Mouse (Mus musculus) lung, postnatal 36 days (tissue): ENCODE data around the gene 4632433K11Rik.

Experiments
- DNase-seq: peaks from one replicate; pipeline ENCODE4 v3.0.0; 2022; ENCODE audit warnings: mixed read lengths

The 4632433K11Rik gene

DNA sequence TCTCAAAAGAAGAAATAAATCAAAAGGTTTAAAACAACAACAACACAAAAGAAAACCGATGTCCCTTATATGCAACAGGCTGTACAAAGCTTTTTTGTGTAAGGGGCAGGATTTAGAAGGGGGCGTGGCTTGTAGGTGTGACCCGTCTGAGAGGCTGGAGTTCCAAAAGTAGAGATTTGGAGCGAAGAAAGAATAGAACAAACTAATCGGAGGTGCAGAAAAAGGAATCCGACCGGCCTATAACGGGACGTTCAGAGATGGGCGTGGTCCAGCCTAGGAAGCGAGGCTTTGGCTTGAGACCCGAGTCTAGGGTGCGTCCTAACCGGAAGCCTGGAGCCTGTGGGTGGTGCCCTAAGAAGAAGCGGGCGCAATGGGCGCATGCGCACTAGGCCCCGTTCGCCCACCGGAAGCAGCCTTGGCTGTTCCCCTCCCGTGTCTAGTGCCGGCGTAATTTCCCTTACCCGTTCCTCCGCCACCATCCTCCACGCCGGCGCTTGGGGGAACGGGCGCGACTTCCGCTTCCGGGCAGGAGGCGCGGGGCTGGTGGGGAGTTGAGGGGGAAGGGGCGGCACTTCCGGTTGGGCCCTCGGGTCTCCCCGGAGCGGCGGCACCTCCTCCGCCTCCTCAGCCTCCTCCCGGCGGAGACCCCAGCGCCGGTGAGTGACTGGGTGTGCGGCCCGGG is 13.8 kb upstream of the 4632433K11Rik start, which contains the start of the genes Zfp865 and Ccdc106:
Gene Zfp865 (plus strand): TSS at position 377 of the 682 bp plus-strand sequence.
Gene Ccdc106 (plus strand): TSS at position 554 of the 682 bp plus-strand sequence.
- peak; percentile 99 for DNase-seq

DNA sequence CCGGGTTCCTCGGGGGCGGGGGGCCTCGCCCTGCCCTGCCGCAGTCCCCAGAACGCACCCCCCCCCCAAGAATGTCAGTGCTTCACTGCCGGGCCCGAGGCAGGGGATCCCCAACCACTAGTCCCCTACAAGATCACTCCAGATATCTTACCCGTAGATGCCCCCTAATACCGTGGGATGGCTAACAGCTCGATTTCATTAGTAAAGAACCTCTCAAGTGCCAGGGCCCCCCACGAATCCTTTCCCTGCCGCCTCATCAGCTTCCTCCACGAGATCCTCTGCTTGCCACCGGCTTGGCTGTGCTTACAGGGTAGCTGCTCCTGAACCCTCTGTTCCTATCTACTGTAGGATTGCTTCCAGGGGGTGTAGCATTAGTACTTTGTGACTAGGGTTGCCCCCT is 13.2 kb upstream of the 4632433K11Rik start:
- no peak for DNase-seq

DNA sequence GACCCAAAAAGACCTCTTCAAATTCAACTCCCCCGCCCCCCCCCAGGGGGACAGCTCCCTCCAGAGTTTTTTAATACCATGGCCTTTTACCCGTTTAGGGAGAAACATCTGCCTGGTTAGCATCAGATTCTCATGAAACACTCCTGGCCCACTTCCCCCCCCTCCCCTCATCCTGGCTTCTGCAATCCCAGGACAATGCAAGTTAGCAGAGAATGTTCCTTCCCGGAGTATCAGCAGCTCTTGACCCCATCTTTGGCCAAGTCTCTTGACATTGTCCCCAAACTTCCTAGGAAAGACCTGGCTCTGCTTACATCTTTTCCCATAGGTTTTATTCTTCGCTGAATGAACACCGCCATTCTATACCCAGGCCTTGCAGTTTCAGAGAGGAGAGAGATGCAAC is 12.7 kb upstream of the 4632433K11Rik start:
- no peak for DNase-seq

DNA sequence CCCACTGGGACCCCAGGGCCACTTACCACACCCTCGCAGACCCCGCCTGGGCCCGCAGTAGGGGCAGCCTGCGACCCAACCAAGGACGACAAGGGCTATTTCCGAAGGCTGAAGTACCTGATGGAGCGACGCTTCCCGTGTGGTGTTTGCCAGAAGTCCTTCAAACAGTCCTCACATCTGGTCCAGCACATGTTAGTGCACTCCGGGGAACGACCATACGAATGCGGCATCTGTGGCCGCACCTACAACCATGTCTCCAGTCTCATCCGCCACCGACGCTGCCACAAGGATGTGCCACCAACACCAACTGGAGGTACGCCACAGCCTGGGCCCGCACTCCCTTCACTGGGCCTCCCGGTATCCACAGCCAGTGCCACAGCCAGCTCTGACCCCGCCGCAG is 4.4 kb upstream of the 4632433K11Rik start:
- no peak for DNase-seq

DNA sequence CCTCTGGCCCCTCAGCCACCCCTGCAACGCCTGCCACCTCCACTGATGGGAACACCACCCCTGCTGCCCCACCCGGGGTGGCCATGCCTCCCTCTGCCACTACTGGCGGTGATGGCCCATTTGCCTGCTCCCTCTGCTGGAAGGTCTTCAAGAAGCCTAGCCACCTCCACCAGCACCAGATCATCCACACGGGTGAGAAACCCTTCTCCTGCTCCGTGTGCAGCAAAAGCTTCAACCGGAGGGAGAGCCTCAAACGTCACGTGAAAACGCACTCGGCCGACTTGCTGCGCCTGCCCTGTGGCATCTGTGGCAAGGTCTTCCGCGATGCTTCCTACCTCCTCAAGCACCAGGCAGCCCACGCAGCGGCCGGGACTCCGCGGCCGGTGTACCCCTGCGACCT is 4.0 kb upstream of the 4632433K11Rik start:
- no peak for DNase-seq

DNA sequence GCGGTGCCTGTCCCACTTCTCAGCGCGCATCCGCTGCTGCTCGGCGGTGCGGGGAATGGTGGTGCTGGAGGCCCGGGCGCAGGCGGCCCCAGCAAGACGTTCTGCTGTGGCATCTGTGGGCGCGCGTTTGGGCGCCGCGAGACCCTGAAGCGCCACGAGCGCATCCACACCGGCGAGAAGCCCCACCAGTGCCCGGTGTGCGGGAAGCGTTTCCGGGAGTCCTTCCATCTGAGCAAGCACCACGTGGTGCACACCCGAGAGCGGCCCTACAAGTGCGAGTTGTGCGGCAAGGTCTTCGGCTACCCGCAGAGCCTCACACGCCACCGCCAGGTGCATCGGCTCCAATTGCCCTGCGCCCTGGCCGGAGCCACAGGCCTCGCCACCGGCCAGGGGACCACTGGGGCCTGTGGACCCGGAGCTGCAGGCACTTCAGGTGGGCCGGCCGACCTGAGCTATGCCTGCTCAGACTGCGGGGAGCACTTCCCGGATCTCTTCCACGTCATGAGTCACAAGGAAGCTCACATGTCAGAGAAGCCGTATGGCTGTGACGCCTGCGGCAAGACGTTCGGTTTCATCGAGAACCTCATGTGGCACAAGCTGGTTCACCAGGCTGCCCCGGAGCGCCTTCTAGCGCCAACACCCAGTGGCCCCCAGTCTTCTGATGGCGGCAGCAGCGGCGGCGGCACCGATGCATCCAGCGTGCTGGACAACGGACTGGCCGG is 3.2 kb upstream of the 4632433K11Rik start:
- DNase-seq, result no peak

DNA sequence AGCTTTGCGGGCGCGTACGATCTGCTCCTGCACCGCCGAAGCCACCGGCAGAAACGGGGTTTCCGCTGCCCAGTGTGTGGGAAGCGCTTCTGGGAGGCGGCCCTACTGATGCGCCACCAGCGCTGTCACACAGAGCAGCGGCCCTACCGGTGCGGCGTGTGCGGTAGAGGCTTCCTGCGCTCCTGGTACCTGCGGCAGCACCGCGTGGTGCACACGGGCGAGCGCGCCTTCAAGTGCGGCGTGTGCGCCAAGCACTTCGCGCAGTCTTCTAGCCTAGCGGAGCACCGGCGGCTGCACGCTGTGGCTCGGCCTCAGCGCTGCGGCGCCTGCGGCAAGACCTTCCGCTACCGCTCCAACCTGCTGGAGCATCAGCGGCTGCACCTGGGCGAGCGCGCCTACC is 2.4 kb upstream of the 4632433K11Rik start:
- no peak for DNase-seq

DNA sequence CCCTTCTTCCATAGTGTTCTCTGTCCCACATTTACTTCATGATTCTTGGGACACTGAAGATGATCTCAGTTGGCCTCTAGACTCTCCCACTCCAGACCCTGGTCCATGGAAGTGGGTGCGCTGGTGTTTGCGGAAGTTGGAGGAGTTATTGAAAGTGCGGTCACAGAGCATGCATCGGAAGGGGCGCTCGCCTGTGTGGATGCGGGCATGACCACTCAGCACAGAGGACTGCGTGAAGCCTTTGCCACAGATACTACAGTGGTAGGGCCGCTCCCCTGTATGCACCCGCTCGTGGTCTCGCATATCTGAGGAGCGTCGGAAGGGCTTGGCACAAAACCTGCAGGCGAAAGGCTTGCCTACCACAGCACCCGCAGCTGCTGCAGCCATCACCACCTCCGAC is 1.7 kb downstream of the 4632433K11Rik start:
- no peak for DNase-seq

DNA sequence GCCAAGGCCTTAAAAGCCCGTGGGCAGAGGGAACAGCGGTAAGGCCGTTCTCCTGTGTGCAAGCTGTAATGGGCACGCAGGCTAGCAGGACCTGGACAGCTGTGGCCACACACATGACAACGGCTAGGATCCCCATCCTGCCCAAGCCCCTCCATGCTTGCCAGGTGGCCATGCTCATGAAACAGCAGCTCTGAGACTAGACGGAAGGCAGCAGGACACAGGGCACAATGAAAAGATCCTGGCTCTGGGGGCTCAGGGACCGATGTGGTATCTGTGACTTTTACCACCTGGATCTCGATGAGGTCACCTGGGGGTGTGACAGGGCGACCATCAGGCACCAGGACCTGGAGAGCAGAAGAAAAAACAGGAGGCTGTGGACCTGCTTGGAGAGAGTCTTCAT is 2.2 kb downstream of the 4632433K11Rik start:
- no peak for DNase-seq

DNA sequence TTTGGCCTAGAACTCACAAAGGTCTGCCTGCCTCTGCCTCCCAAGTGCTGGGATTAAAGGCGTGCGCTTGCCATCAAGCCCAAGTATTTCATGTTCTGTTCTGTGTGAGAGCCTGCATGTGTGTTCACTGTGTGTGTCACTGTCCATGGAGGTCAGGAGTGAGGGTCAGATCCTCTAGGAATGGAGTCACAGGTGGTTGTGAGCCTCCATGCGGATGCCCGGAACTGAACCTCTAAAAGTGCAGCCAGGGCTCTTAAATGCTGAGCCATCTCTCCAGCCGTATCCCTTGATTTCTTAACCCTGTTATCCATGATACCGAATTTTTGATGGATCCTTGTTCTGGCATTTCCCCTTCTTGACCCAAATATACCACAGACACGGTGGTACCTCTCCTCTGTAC is 3.1 kb downstream of the 4632433K11Rik start:
- no peak for DNase-seq

DNA sequence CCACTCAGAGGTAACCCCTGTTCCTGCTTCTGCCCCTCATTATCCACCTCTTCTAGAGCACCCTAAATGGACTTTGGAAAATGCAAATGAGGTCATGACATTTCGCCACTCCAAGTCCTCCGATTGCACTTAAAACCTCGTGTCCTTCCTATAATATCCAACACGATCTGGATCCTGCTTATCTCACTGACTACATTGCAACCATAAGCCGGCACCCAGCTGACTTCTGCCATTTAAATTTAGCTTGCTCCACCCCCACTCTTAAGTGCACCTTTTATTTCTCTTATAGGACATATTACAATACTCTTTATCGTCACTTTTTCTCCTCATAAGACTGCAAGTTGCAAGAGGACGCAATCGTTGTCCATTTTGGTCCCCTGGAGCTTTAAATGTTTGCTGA is 3.5 kb downstream of the 4632433K11Rik start:
- no peak for DNase-seq

DNA sequence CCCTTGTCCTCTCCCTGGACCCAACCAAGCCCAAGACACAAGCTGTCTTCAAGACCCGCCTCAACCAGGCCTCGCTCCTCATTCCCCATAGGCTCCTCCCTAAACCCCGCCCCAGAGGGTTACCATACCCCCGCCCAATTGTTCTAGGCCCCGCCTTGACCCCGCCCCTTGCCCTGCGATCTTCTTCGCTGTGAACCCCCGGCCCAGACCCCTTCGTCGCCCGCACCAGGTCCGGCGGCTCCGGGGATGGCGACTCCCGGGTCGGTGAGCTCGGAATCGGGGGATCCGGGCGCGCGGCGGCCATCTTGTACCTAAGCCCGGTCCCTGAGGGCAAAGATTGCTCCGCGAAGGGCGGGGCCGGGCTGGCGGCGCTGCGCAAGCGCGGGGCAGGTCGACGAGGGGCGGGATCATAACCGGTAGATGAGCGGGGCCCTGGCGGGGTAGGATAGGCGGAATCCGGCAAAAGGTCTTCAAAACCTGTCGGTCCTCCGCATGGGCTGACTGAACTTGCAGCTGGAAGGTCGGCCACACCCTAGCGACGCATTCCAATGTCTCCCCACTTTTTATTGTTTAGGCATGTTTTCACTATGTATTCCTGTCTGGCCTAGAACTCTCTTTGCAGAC is 4.3 kb downstream of the 4632433K11Rik start, which contains the start of gene Zfp784:
Gene Zfp784 (minus strand): TSS at position 338 of the 624 bp plus-strand sequence.
- DNase-seq, result peak; percentile 94

DNA sequence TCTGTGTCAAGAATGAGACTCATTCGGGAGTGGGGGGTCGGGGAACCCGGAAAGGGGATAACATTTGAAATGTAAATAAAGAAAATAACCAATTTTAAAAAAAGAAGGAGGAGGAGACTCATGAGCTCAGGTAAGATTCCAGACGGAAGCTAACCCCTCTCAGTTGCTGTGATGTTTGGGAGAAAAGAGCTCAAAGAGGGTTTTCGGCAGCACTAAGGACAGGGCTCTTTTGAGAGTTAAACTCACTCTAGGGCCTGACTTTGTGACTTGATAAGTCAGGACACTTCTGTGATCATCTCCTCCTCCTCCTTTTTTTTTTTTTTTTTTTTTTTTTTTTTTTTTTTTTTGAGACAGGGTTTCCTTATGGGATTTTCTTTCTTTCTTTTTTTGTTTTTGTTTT is 5.0 kb downstream of the 4632433K11Rik start:
- no peak for DNase-seq

DNA sequence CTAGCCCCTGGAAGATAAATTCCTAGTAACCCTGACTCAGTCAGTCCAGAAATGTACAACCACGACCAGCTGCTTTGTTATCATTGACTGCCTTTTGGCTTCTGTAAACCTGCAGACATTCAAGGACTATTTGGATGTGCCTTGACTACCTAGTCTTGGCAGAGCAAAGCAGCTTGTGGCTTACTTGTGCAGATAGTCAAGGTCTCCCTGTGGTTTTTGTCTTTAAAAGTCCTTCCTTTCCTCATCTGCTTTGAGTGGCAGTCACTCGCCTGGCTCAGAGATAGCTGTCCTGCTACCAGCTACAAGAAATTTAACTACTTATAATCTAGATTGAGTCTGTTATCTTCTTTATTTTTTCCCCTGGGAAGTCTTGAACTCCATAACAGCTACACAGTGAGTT is 11.1 kb downstream of the 4632433K11Rik start:
- DNase-seq, result no peak

DNA sequence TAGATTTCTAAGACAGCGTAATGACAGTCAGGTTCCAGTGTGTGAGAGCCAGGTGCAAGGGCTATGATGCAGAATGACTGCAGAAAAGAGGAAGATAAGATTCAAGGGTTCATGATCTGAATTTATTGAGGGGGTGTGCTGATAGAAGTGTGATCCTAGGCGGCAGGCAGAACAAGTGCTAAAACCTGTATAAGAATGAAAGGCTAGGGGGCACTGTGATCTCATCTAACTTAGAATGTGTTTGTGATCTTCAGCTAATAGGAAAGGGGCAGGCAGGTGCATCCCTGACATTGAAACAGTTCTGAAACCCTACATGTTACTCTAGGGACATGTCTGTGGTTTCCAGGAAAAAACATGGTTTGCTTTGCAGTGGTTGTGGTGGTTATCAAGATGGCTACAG is 12.2 kb downstream of the 4632433K11Rik start:
- no peak for DNase-seq

DNA sequence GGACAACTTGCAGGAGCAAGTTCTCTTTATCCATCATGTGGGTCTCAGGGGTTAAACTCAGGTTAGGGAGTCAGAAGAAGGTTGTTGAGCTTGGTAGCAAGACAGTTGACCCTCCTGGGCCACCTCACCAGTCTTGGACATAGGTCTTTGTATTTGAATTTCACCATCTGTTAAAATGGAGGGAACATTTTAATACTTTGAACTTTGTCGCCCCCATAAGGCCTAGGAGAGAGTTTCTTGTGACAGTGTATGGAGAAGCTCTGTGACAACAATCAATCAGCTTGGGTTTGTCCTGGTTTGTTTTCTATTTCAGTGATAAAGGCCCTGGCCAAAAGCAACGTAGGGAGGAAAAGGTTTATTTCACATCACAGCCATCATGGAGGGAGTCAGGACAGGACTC is 13.4 kb downstream of the 4632433K11Rik start:
- peak; percentile 80 for DNase-seq

DNA sequence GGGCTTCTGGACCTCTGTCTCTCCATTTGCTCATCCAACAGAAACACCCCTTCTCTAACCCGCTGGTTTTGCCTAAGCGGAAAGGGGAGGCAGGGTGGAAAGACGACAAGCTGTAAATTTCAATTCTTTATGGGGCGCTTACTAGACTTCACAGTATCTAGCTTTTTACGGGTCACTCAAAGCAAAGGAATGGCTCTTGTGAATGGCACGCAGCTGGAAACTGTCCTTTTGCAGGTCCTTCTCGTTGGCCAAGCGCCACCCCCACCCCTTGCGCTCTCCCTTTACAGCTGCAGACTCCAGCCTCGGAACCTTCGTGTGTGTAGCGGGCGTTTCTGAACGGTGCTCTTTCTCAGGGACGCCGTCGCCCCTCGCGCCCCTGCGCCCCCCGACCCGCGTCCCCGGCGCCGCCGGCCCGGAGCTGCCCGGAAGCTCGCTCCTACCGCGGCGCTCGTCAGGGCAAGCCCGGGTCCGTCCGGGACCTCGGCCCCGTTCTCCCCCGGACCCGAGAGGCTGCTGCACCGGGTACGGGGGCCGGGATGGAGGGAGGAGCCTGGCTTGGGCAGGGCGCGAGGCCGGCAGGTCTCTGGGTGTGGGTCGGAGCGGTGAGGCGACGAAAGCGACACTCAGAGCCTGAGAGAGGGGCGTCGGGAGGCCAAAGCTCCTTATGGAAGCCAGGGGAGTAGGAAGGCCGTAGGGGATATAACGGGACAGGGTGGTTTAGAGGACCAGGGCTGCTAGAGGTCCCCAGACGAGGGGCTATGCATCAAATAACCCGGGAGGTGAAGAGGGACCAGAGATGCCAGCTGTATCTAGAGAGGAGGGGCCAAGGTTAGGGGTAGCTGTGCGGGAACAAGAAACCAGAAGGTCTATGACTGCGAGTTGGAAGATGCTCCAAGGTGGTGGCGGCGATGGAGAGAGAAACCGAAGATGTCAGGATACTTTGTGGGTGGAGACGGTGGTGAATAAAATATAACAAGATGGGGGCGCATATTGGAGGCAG is 17.6 kb downstream of the 4632433K11Rik start, which contains the start of gene Zfp580:
Gene Zfp580 (plus strand): TSS at position 346 of the 1,000 bp plus-strand sequence.
- DNase-seq, result peak; percentile 74

DNA sequence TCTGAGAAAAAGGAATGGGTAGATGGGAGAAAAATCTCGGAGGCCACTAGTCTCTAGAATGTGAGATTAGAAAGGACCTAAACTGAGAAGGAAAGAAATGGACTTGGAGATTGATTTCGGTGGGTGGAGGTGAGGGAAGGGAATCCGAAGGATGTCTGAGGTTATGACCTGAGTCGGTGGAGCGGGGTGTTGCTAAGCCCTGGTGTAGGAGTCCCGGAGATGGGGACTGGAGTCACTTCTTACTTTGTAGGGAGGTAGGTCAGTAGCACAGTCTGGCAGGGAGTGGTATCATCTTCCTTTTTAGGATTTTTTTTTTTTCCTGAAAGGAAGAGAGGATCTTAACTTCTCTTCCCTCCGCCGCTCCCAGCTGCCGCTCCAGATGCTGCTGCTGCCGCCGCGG is 18.5 kb downstream of the 4632433K11Rik start:
- DNase-seq, result no peak

DNA sequence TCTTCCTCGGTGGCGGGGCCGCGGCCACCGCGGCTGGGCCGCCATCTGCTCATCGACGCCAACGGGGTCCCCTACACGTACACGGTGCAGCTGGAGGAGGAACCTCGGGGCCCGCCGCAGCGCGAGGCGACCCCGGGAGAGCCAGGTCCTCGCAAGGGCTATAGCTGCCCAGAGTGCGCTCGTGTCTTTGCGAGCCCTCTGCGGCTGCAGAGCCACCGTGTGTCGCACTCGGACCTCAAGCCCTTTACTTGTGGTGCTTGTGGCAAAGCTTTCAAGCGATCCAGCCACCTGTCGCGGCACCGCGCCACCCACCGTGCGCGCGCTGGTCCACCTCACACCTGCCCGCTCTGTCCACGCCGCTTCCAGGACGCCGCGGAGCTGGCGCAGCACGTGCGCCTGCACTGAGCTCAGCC is 19.0 kb downstream of the 4632433K11Rik start:
- no peak for DNase-seq

DNA sequence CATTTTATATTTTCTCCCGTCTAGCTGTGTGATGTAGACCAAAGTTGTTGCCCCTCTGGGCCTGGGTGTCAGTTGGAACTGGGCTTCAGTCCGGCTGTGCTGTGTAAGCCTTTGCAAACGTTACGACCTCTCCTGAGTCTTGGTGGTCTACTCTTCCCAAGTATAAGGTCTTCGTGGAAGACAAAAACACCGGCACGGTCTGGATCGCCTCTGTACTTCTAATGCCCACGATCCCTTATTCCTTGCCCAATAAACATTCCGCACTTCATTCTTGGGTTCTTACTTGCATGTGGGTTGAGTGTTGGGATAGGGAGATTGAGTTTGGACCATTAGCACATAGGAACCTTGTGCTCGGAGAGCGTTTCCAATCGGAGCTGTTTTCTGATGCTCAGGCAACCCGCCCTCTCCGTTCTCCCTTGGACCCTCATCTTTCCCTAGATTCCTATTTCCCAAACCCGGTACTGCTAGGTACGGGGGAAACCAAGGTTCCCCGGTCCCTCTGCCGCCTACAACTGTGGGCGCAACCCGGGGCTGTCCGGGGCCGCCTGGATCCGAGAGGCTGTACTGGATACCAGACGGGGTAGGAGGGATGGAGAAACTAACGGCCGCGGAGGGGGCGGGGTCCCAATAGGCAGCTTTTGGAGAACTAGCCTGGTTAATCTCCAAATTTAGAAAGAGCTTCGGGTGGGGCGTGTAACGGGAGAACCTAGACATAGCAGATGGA is 19.7 kb downstream of the 4632433K11Rik start:
- DNase-seq, result no peak

DNA sequence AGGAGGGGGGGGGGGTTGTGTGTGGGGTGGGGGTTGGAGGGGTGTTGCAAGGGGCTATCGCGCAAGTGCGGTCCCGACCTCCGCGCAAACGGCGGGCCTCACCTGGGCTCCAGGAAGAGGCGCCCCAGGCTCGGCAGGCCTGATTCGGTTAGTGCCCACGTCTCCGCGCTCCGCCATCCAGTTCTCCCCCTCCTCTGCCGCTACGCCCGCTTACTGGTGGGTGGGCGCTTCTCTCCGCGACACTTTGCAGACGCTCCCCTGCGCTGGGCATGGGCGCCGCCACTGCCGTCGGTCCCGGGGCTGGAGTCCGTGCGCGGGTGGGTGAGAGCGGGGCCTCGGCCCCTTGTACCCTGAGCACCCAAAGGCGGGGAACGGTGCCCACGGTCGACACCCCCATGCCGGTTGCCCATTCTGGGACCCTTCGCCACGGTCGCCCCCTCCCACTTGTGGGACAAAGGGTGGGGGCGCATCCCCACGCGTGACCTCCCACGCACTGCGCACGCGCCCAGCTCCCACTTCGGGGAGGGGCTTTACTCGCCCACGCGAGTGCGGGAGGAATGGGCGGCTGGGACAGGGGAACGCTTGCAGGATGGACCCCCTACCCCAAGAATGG is 22.8 kb downstream of the 4632433K11Rik start:
- no peak for DNase-seq
